Mouse (Mus musculus): ENCODE results near the gene Zbtb43. TPM values are rescaled to one million over a fixed set of nuclear protein-coding genes. Genes with fewer than 3 reads are reported as not detected.

Gene Zbtb43
- polyA plus RNA-seq, 1 experiment, result 15.9 TPM

- Histone ChIP-seq H3K27ac (ENCODE audit: insufficient read depth, low read length) (no peak overlapping the region), H3K4me3 (ENCODE audit: insufficient read depth, low read length) (no peak overlapping the region), H3K4me1 (ENCODE audit: control insufficient read depth, insufficient read depth, low read length) (no peaks in the 10 kb centered on the region)
- TF ChIP-seq POLR2A (IDR thresholded peaks at IDR 0.05; ENCODE audit: low read depth, low read length) (no peak), CTCF (IDR thresholded peaks at IDR 0.05; ENCODE audit: borderline replicate concordance, insufficient read depth, low read length) (no peak)
These were observed 11.7 kb downstream of the Zbtb43 start for GRCm38 (mm10) chr2:33456696-33457095.

- Histone ChIP-seq H3K4me3 (ENCODE audit: insufficient read depth, low read length) (no peak overlapping the region), H3K4me1 (ENCODE audit: control insufficient read depth, insufficient read depth, low read length) (no peaks in the 10 kb centered on the region)
- no peak for TF ChIP-seq POLR2A (IDR thresholded peaks at IDR 0.05; ENCODE audit: low read depth, low read length)
- no peak for TF ChIP-seq CTCF (IDR thresholded peaks at IDR 0.05; ENCODE audit: borderline replicate concordance, insufficient read depth, low read length)
These were observed 12.1 kb downstream of the Zbtb43 start for GRCm38 (mm10) chr2:33456242-33456641.

GRCm38 (mm10) chr2:33455350-33455749, 13.0 kb downstream of the Zbtb43 start:
- H3K4me1 ChIP-seq (ENCODE audit: control insufficient read depth, insufficient read depth, low read length), result no peaks in the 10 kb centered on the region
- H3K4me3 ChIP-seq (ENCODE audit: insufficient read depth, low read length), result no peak overlapping the region
- H3K27ac ChIP-seq (ENCODE audit: insufficient read depth, low read length), result no peak overlapping the region
- TF ChIP-seq CTCF (IDR thresholded peaks at IDR 0.05; ENCODE audit: borderline replicate concordance, insufficient read depth, low read length), result no peak
- TF ChIP-seq POLR2A (IDR thresholded peaks at IDR 0.05; ENCODE audit: low read depth, low read length), result no peak

More at GRCm38 (mm10) chr2:33456242-33456641, 12.1 kb downstream of the Zbtb43 start:
- no peak overlapping the region for H3K27ac ChIP-seq (ENCODE audit: insufficient read depth, low read length)

GRCm38 (mm10) chr2:33454816-33455215, 13.5 kb downstream of the Zbtb43 start:
- H3K4me1 ChIP-seq (ENCODE audit: control insufficient read depth, insufficient read depth, low read length), result no peaks in the 10 kb centered on the region
- no peak overlapping the region for H3K27ac ChIP-seq (ENCODE audit: insufficient read depth, low read length)
- TF ChIP-seq POLR2A (IDR thresholded peaks at IDR 0.05; ENCODE audit: low read depth, low read length) (no peak), CTCF (IDR thresholded peaks at IDR 0.05; ENCODE audit: borderline replicate concordance, insufficient read depth, low read length) (no peak)
- H3K4me3 ChIP-seq (ENCODE audit: insufficient read depth, low read length), result no peak overlapping the region

- H3K4me1 ChIP-seq (ENCODE audit: control insufficient read depth, insufficient read depth, low read length), result no peaks in the 10 kb centered on the region
- no peak overlapping the region for H3K4me3 ChIP-seq (ENCODE audit: insufficient read depth, low read length)
- no peak for TF ChIP-seq POLR2A (IDR thresholded peaks at IDR 0.05; ENCODE audit: low read depth, low read length)
- TF ChIP-seq CTCF (IDR thresholded peaks at IDR 0.05; ENCODE audit: borderline replicate concordance, insufficient read depth, low read length), result no peak
- H3K27ac ChIP-seq (ENCODE audit: insufficient read depth, low read length), result no peak overlapping the region
These were observed 14.9 kb downstream of the Zbtb43 start for GRCm38 (mm10) chr2:33453476-33453875.

- Histone ChIP-seq H3K4me3 (ENCODE audit: insufficient read depth, low read length) (no peak overlapping the region), H3K27ac (ENCODE audit: insufficient read depth, low read length) (no peak overlapping the region), H3K4me1 (ENCODE audit: control insufficient read depth, insufficient read depth, low read length) (no peaks in the 10 kb centered on the region)
- TF ChIP-seq POLR2A (IDR thresholded peaks at IDR 0.05; ENCODE audit: low read depth, low read length), result no peak
- no peak for TF ChIP-seq CTCF (IDR thresholded peaks at IDR 0.05; ENCODE audit: borderline replicate concordance, insufficient read depth, low read length)
These were observed 15.6 kb downstream of the Zbtb43 start for GRCm38 (mm10) chr2:33452721-33453120.

- Histone ChIP-seq H3K4me1 (ENCODE audit: control insufficient read depth, insufficient read depth, low read length) (no peaks in the 10 kb centered on the region), H3K27ac (ENCODE audit: insufficient read depth, low read length) (no peak overlapping the region), H3K4me3 (ENCODE audit: insufficient read depth, low read length) (no peak overlapping the region)
- no peak for TF ChIP-seq CTCF (IDR thresholded peaks at IDR 0.05; ENCODE audit: borderline replicate concordance, insufficient read depth, low read length)
- no peak for TF ChIP-seq POLR2A (IDR thresholded peaks at IDR 0.05; ENCODE audit: low read depth, low read length)
These were observed 16.2 kb downstream of the Zbtb43 start for GRCm38 (mm10) chr2:33452140-33452539.

- Histone ChIP-seq H3K4me3 (ENCODE audit: insufficient read depth, low read length) (no peak overlapping the region), H3K27ac (ENCODE audit: insufficient read depth, low read length) (no peak overlapping the region), H3K4me1 (ENCODE audit: control insufficient read depth, insufficient read depth, low read length) (no peaks in the 10 kb centered on the region)
- TF ChIP-seq POLR2A (IDR thresholded peaks at IDR 0.05; ENCODE audit: low read depth, low read length) (no peak), CTCF (IDR thresholded peaks at IDR 0.05; ENCODE audit: borderline replicate concordance, insufficient read depth, low read length) (no peak)
These were observed 17.1 kb downstream of the Zbtb43 start for GRCm38 (mm10) chr2:33451038-33451978.

- Histone ChIP-seq H3K27ac (ENCODE audit: insufficient read depth, low read length) (no peak overlapping the region), H3K4me1 (ENCODE audit: control insufficient read depth, insufficient read depth, low read length) (peaks cover 3% of the 10 kb centered on the region), H3K4me3 (ENCODE audit: insufficient read depth, low read length) (no peak overlapping the region)
- TF ChIP-seq CTCF (IDR thresholded peaks at IDR 0.05; ENCODE audit: borderline replicate concordance, insufficient read depth, low read length), result no peak
- TF ChIP-seq POLR2A (IDR thresholded peaks at IDR 0.05; ENCODE audit: low read depth, low read length), result no peak
These were observed 19.1 kb downstream of the Zbtb43 start for GRCm38 (mm10) chr2:33449119-33449873.
